Mouse (Mus musculus) heart, adult 11 months (tissue): ENCODE data around the gene Olfr483.

Experiments
- DNase-seq: peaks from one replicate; pipeline ENCODE4 v3.0.0; 2022

Olfr483 gene

GRCm38 (mm10) chr7:108100549-108100948 lies at the start of gene Olfr483:
Olfr483 (plus strand) TSS chr7:108100849.
- no peak for DNase-seq

GRCm38 (mm10) chr7:108067246-108067645 lies 33.4 kb upstream of the Olfr483 start, which contains the start of gene Olfr480:
Olfr480 (minus strand) TSS chr7:108067346.
- DNase-seq: no peak

- DNase-seq: no peak
Observed at GRCm38 (mm10) chr7:108079555-108079954, 21.1 kb upstream of the Olfr483 start, which contains the start of gene Olfr481. Olfr481 (plus strand) TSS chr7:108079855.

DNA sequence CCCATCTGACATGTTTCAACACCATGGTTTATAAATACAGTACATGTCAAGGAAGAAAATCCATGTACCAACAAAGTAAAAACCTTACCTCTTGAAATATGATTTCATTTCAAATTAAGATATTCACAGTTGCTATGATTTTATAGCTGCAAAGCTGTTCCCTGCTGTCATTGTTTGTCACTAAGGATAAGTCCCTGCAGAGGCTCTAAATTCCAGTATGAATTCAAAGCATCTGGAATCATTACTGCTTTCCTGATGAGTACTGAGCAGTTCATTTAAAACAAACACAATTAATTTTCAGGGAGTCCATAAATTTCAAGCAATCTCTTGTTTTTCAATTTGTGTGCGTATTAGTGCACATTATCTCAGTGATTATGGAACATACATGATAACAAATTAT lies 3.2 kb upstream of the Olfr483 start, which contains the start of gene Olfr482:
Olfr482 (minus strand) TSS at position 101 of the 400 bp plus-strand sequence.
- DNase-seq: no peak

DNA sequence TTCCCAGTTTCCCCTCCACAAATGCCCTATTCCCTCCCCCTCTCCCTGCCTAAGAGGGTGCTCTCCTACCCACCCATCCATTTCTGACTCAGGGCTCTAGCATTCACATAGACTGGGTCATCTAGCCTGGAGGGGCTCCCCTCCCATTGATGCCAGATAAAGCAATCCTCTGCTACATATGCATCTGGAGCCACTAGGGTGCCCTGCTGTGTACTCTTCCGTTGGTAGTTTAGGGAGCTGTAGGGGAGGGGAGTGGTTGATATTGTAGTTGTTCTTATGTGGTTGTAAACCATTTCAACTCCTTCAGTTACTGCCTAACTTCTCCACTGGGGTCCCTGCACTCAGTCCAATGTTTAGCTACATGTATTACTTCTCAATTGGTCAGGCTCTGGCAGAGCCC lies 20.0 kb downstream of the Olfr483 start:
- no peak for DNase-seq

DNA sequence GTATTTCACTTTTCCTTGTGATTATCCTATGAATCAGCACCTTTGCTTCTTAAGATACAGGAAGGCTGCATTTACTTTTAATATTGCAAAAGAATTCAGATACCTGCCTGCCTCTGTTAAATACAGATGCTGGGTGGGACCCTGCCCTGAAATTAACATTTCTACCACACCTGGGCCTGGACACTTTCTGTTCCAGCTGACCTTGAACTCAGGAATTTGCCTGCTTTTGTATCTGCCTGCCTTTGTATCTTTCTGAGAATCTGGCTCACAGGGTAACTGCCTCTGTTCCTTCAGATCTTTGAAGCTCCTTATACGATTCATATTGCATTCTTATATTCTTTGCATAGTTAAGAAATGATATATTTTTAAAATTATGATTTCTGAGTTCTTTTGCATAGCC lies 20.8 kb downstream of the Olfr483 start:
- DNase-seq: no peak

DNA sequence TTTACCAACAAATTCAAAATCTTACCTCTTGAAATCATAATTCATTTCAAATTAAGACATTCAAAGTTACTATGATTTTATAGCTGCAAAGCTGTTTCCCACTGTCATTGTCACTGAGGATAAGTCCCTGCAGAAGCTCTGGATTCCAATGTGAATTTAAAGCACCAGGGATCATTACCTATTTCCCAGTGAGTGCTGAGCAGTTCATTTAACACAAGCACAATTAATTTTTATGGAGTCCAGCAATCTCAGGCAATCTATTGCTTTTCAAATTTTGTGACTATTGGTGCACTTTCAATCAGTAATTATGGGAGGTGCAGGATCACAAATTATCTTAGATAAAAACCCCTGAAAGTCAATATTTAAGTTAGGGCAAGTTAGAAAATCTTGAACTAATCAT lies 26.7 kb downstream of the Olfr483 start, which contains the start of gene Olfr484:
Olfr484 (minus strand) TSS at position 101 of the 400 bp plus-strand sequence.
- DNase-seq: no peak
